Comparison of ENCODE assay signal across 16 mouse cellular contexts in the genomic region with DNA sequence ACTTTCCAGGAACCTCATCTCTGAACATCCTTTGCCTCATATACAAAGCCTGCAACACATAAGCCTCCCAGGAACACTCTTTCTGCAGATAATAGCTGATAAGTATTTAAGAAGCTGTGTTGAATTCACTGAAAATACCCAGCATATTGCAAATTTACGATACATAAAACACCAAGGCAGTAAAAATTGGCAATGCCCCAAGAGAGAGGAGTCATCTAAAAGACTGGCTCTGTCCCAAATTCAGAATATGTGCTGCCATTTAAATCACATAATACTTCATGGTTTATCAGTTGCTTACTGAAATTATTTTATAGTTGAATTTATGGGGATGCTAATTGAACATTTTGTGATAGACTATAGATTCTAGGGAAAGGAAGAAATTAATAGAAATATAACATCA.
"Had no signal": no experiment of that assay in that cellular context is flagged by ENCODE, and none has a peak within 500 bp of the region (broad histone marks: within the 10 kb centered on the region; RNA-seq: fewer than 3 reads in every experiment).

No protein-coding gene starts in this region.

- DNase-seq: kidney, adult 11 months; kidney, adult 9 months; kidney, postnatal 36 days; midbrain, embryonic 14.5 days; retina, postnatal 1 day; right cerebral cortex, postnatal 4 days; spleen, adult 18-20 months; thymus, adult 18-20 months; thymus, postnatal 14 days had no signal

- H3K36me3 ChIP-seq: limb, embryonic 10.5 days; liver, embryonic 15.5 days; lung, embryonic 15.5 days; midbrain, embryonic 10.5 days; neural tube, embryonic 13.5 days had no signal

- H3K27me3 ChIP-seq: liver, embryonic 15.5 days; lung, embryonic 15.5 days; neural tube, embryonic 13.5 days had no signal

- H3K9ac ChIP-seq: liver, embryonic 15.5 days; lung, embryonic 15.5 days; neural tube, embryonic 13.5 days had no signal

- H3K27ac ChIP-seq: kidney, postnatal 0 days; limb, embryonic 10.5 days; liver, embryonic 15.5 days; lung, embryonic 15.5 days; midbrain, embryonic 10.5 days; neural tube, embryonic 13.5 days had no signal

- H3K9me3 ChIP-seq: limb, embryonic 10.5 days; liver, embryonic 15.5 days; lung, embryonic 15.5 days; midbrain, embryonic 10.5 days; neural tube, embryonic 13.5 days had no signal

- H3K4me2 ChIP-seq: liver, embryonic 11.5 days; liver, embryonic 15.5 days; lung, embryonic 15.5 days; neural tube, embryonic 13.5 days had no signal

- H3K4me3 ChIP-seq: limb, embryonic 10.5 days; liver, embryonic 15.5 days; lung, embryonic 15.5 days; midbrain, embryonic 10.5 days; neural tube, embryonic 13.5 days had no signal

- H3K4me1 ChIP-seq: limb, embryonic 10.5 days; liver, embryonic 15.5 days; lung, embryonic 15.5 days; midbrain, embryonic 10.5 days had no signal
